Mouse (Mus musculus): ENCODE measurements around the gene Angptl7.

DNA sequence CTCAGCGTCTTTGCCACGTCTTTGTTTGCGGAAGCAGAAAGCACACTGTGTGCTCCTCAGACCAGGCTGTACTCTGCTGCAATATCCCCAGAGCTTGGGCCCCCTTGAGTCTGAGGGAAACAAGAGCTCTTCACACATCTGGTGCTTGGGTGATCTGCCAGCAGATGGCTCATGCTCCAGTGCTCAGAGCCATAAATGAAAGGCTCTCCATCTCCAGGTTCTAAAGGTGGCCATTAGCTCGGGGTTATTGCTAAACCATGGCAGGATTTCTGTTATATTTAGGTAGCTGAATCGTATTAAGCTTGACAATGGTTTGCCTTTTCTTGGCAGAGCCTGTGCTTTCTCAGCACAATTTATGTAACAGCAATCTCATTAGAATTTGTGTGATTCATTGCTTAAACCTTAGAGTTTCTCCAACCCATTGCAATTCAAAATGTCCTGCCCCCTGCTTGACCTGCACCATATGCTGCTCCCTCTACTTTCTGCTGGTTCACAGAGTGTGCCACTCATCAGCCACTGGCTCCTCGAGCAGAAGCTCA is 12.8 kb upstream of the Angptl7 start:
- TF ChIP-seq CTCF (IDR thresholded peaks at IDR 0.05; ENCODE audit: low read depth) (no peak), EP300 (optimal IDR thresholded peaks at IDR 0.05) (no peak)
